Mouse (Mus musculus): ENCODE data around the gene Dnaaf3. TPM values are rescaled to one million over a fixed set of nuclear protein-coding genes. Genes with fewer than 3 reads are reported as not detected.
A peak's percentile ranks its signal among the peaks of the same experiment; 100 is the strongest.

The Dnaaf3 gene
- polyA plus RNA-seq, 1 experiment, result 1.4 TPM

- DNase-seq (ENCODE audit: extremely low spot score in 1 of 2, low spot score in 1 of 2), result peak; percentile 85 to 87
These were observed 29.7 kb downstream of the Dnaaf3 start for GRCm38 (mm10) chr7:4502421-4503090.

- peak; percentile 90 to 97 for DNase-seq (ENCODE audit: extremely low spot score in 1 of 2, low spot score in 1 of 2)
These were observed 30.5 kb downstream of the Dnaaf3 start, which contains the start of gene Ppp1r12c for GRCm38 (mm10) chr7:4501558-4502397. Ppp1r12c (minus strand) TSS chr7:4501680.

- peak; percentile 34 to 48 for DNase-seq (ENCODE audit: extremely low spot score in 1 of 2, low spot score in 1 of 2)
These were observed 31.3 kb downstream of the Dnaaf3 start for GRCm38 (mm10) chr7:4500892-4501471.

GRCm38 (mm10) chr7:4499034-4499433 is 33.2 kb downstream of the Dnaaf3 start:
- no peak for DNase-seq (ENCODE audit: extremely low spot score in 1 of 2, low spot score in 1 of 2)

GRCm38 (mm10) chr7:4498251-4498650 is 34.0 kb downstream of the Dnaaf3 start:
- no peak for DNase-seq (ENCODE audit: extremely low spot score in 1 of 2, low spot score in 1 of 2)

- no peak for DNase-seq (ENCODE audit: extremely low spot score in 1 of 2, low spot score in 1 of 2)
These were observed 34.9 kb downstream of the Dnaaf3 start for GRCm38 (mm10) chr7:4497271-4497903.

- DNase-seq (ENCODE audit: extremely low spot score in 1 of 2, low spot score in 1 of 2), result no peak
These were observed 35.8 kb downstream of the Dnaaf3 start for GRCm38 (mm10) chr7:4496468-4496867.

GRCm38 (mm10) chr7:4493991-4494390 is 38.3 kb downstream of the Dnaaf3 start:
- no peak for DNase-seq (ENCODE audit: extremely low spot score in 1 of 2, low spot score in 1 of 2)

- no peak for DNase-seq (ENCODE audit: extremely low spot score in 1 of 2, low spot score in 1 of 2)
These were observed 39.7 kb downstream of the Dnaaf3 start for GRCm38 (mm10) chr7:4492284-4493224.

GRCm38 (mm10) chr7:4491308-4491707 is 40.9 kb downstream of the Dnaaf3 start:
- DNase-seq (ENCODE audit: extremely low spot score in 1 of 2, low spot score in 1 of 2), result no peak

GRCm38 (mm10) chr7:4482281-4482680 is 50.0 kb downstream of the Dnaaf3 start:
- no peak for DNase-seq (ENCODE audit: extremely low spot score in 1 of 2, low spot score in 1 of 2)

- peak in 1 of 2 experiments; percentile 65 for DNase-seq (ENCODE audit: extremely low spot score in 1 of 2, low spot score in 1 of 2)
These were observed 52.6 kb downstream of the Dnaaf3 start for GRCm38 (mm10) chr7:4479674-4480073.

- DNase-seq (ENCODE audit: extremely low spot score in 1 of 2, low spot score in 1 of 2), result no peak
These were observed 53.4 kb downstream of the Dnaaf3 start for GRCm38 (mm10) chr7:4478796-4479291.

- peak; percentile 57 to 74 for DNase-seq (ENCODE audit: extremely low spot score in 1 of 2, low spot score in 1 of 2)
These were observed 54.0 kb downstream of the Dnaaf3 start for GRCm38 (mm10) chr7:4478021-4478795.

GRCm38 (mm10) chr7:4473940-4474339 is 58.3 kb downstream of the Dnaaf3 start:
- DNase-seq (ENCODE audit: extremely low spot score in 1 of 2, low spot score in 1 of 2), result no peak
